Mouse (Mus musculus): ENCODE measurements around the gene Maml3. TPM values are rescaled to one million over a fixed set of nuclear protein-coding genes. Genes with fewer than 3 reads are reported as not detected.

The Maml3 gene
- polyA plus RNA-seq, 1 experiment from 2014 or later = 2.6 TPM

DNA sequence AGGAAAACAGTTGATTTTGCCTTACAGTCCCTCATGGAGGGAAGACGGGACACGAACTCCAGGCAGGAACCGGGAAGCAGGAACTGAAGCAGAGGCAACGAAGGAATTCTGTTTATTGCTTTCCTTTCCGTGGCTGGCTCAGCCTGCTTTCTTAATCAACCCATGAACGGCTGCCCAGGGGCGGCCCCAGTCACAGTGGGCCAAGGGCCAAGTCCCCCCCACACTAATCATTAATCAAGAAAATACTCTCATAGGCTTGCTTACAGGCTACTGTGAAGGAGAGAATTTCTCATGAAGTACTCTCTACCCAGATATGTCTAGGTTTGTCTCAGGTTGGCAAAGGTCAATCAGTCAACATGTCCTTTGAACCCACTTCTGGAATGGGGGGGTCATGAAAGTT, 14.3 kb upstream of the Maml3 start:
- H3K27me3 ChIP-seq (ENCODE audit: control insufficient read depth, insufficient read depth, low read length) = no peaks in the 10 kb centered on the region
- H3K4me3 ChIP-seq (ENCODE audit: low read depth, low read length) = no peak overlapping the region
- 88% methylated on average over 7 of the region's 7 CpGs for WGBS (ENCODE audit: insufficient replicate concordance)
- no peak overlapping the region for H3K4me2 ChIP-seq
- no peaks in the 10 kb centered on the region for H3K9me3 ChIP-seq (replicated peaks; ENCODE audit: control insufficient read depth, low read length)
- H3K27ac ChIP-seq (ENCODE audit: low read depth, low read length) = no peak overlapping the region
- H3K9ac ChIP-seq (ENCODE audit: low read depth, low read length) = no peak overlapping the region
- no peaks in the 10 kb centered on the region for H3K4me1 ChIP-seq (ENCODE audit: control insufficient read depth, insufficient read depth, low read length)
- no peaks in the 10 kb centered on the region for H3K36me3 ChIP-seq (ENCODE audit: control insufficient read depth, insufficient read depth, low read length)
- no peak for ATAC-seq (replicated peaks; ENCODE audit: insufficient number of reproducible peaks, low FRiP score, low TSS enrichment)

- ATAC-seq (replicated peaks; ENCODE audit: insufficient number of reproducible peaks, low FRiP score, low TSS enrichment) = no peak
- Histone ChIP-seq H3K4me3 (ENCODE audit: low read depth, low read length) (no peak overlapping the region), H3K27me3 (ENCODE audit: control insufficient read depth, insufficient read depth, low read length) (no peaks in the 10 kb centered on the region), H3K4me1 (ENCODE audit: control insufficient read depth, insufficient read depth, low read length) (no peaks in the 10 kb centered on the region), H3K9ac (ENCODE audit: low read depth, low read length) (no peak overlapping the region), H3K4me2 (no peak overlapping the region), H3K36me3 (ENCODE audit: control insufficient read depth, insufficient read depth, low read length) (no peaks in the 10 kb centered on the region), H3K27ac (ENCODE audit: low read depth, low read length) (no peak overlapping the region), H3K9me3 (replicated peaks; ENCODE audit: control insufficient read depth, low read length) (no peaks in the 10 kb centered on the region)
- WGBS (ENCODE audit: insufficient replicate concordance) = 76% methylated on average over 9 of the region's 9 CpGs
These were observed 10.5 kb upstream of the Maml3 start for GRCm38 (mm10) chr3:52115421-52115820.

DNA sequence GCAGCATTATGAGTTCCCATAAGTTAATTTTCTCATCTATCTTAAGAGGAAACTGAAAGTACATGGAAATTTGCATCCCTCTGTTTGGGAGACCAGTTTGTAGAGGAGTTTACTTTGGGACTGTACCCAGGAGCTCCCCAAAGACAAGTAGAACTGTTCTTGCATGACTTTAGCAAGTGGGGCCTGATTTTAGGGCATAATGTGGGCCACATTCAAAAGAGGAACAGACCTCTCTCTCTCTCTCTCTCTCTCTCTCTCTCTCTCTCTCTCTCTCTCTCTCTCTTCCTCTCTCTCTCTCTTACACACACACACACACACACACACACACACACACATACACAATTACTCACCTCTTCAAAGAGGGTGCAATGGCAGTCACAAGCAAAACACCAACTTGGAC, 3.2 kb upstream of the Maml3 start:
- Histone ChIP-seq H3K27ac (ENCODE audit: low read depth, low read length) (no peak overlapping the region), H3K27me3 (ENCODE audit: control insufficient read depth, insufficient read depth, low read length) (no peaks in the 10 kb centered on the region), H3K9ac (ENCODE audit: low read depth, low read length) (no peak overlapping the region), H3K4me3 (ENCODE audit: low read depth, low read length) (no peak overlapping the region), H3K36me3 (ENCODE audit: control insufficient read depth, insufficient read depth, low read length) (no peaks in the 10 kb centered on the region), H3K4me1 (ENCODE audit: control insufficient read depth, insufficient read depth, low read length) (no peaks in the 10 kb centered on the region), H3K9me3 (replicated peaks; ENCODE audit: control insufficient read depth, low read length) (no peaks in the 10 kb centered on the region), H3K4me2 (no peak overlapping the region)
- no peak for ATAC-seq (replicated peaks; ENCODE audit: insufficient number of reproducible peaks, low FRiP score, low TSS enrichment)

DNA sequence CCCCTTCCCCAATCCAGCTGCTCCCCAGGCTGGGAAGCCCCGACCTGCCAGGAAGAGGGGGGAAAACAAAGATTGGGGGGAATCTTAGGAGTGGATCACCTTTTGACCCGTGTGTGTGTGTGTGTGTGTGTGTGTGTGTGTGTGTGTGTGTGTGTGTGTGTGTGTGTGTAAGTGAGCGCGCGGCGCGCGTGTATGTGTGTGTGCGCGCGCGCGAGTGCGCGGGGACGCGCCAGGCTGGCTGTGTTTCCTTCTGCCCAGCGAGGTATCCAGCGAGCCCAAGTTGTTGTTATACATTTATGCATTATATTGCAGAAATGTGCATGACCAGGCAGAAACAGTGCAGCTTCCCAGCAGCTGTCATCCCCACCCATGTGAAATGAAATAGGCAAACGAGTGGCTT, 280 bp upstream of the Maml3 start:
- peak overlapping the region; percentile 73 for H3K4me3 ChIP-seq (ENCODE audit: low read depth, low read length)
- no peak for ATAC-seq (replicated peaks; ENCODE audit: insufficient number of reproducible peaks, low FRiP score, low TSS enrichment)
- peak overlapping the region; percentile 96 for H3K4me2 ChIP-seq
- no peaks in the 10 kb centered on the region for H3K9me3 ChIP-seq (replicated peaks; ENCODE audit: control insufficient read depth, low read length)
- H3K27me3 ChIP-seq (ENCODE audit: control insufficient read depth, insufficient read depth, low read length) = no peaks in the 10 kb centered on the region
- H3K27ac ChIP-seq (ENCODE audit: low read depth, low read length) = peak overlapping the region; percentile 99
- no peaks in the 10 kb centered on the region for H3K4me1 ChIP-seq (ENCODE audit: control insufficient read depth, insufficient read depth, low read length)
- WGBS (ENCODE audit: insufficient replicate concordance) = 1% methylated on average over 20 of the region's 20 CpGs
- peak overlapping the region; percentile 91 for H3K9ac ChIP-seq (ENCODE audit: low read depth, low read length)
- H3K36me3 ChIP-seq (ENCODE audit: control insufficient read depth, insufficient read depth, low read length) = no peaks in the 10 kb centered on the region

DNA sequence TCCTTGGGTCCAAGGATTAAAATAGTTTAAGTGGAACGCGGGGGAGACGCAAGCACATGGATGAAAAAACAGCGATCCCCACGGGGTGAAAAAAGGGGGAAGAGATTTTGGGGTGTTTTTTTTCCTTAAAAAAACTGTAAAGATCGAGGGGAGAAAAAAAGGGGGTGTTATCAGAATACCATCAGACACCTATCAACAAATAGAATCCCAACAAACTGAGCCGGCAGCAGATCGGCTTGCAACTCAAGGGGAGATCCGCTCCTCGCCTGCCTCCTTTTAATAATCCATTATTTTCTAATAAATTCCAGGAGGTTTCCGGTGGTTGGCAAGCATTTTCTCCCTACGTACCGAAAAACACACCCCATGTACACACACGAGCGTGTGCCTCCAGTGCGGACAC, 668 bp downstream of the Maml3 start:
- Histone ChIP-seq H3K9ac (ENCODE audit: low read depth, low read length) (peak overlapping the region; percentile 91), H3K4me3 (ENCODE audit: low read depth, low read length) (peak overlapping the region; percentile 73), H3K27me3 (ENCODE audit: control insufficient read depth, insufficient read depth, low read length) (no peaks in the 10 kb centered on the region), H3K9me3 (replicated peaks; ENCODE audit: control insufficient read depth, low read length) (no peaks in the 10 kb centered on the region), H3K27ac (ENCODE audit: low read depth, low read length) (peak overlapping the region; percentile 99), H3K4me2 (peak overlapping the region; percentile 96), H3K36me3 (ENCODE audit: control insufficient read depth, insufficient read depth, low read length) (no peaks in the 10 kb centered on the region), H3K4me1 (ENCODE audit: control insufficient read depth, insufficient read depth, low read length) (no peaks in the 10 kb centered on the region)
- ATAC-seq (replicated peaks; ENCODE audit: insufficient number of reproducible peaks, low FRiP score, low TSS enrichment) = no peak
- WGBS (ENCODE audit: insufficient replicate concordance) = under 1% methylated on average over 16 of the region's 16 CpGs

DNA sequence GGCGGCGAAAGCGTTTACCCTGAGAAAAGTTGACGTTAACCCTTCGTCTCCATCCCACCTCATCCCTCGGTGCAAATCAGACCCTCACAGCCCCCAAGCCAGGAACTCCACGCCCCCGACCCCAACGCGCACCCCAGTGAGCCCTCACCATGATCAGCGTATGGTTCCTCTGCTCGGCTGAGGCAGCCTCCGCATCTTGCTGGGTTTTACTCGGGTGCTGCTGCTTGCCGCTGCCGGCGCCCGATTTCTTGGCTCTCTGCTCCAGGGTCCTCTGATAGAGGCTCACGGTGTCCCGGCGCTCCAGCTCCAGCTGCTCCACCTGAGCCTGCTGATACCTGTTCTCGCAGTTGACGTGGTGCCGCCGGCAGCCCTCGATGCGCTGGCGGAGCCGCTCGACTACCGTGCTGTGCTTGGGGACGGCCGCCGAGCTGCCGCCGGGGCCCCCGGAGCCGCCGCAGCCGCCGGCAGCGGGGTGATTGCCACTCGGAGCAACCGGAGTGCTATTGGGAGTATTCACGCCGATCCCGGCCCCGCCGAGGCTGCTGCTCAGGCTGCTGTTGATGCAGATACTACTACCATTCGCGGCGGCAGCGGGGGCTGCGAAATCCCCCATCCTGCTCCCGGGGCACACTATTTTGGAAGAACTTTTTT, 1.2 kb downstream of the Maml3 start:
- ATAC-seq (replicated peaks; ENCODE audit: insufficient number of reproducible peaks, low FRiP score, low TSS enrichment) = no peak
- H3K36me3 ChIP-seq (ENCODE audit: control insufficient read depth, insufficient read depth, low read length) = no peaks in the 10 kb centered on the region
- H3K9me3 ChIP-seq (replicated peaks; ENCODE audit: control insufficient read depth, low read length) = no peaks in the 10 kb centered on the region
- peak overlapping the region; percentile 91 for H3K9ac ChIP-seq (ENCODE audit: low read depth, low read length)
- under 1% methylated on average over 55 of the region's 55 CpGs for WGBS (ENCODE audit: insufficient replicate concordance)
- no peaks in the 10 kb centered on the region for H3K27me3 ChIP-seq (ENCODE audit: control insufficient read depth, insufficient read depth, low read length)
- H3K4me3 ChIP-seq (ENCODE audit: low read depth, low read length) = peak overlapping the region; percentile 73
- peak overlapping the region; percentile 96 for H3K4me2 ChIP-seq
- peak overlapping the region; percentile 99 for H3K27ac ChIP-seq (ENCODE audit: low read depth, low read length)
- no peaks in the 10 kb centered on the region for H3K4me1 ChIP-seq (ENCODE audit: control insufficient read depth, insufficient read depth, low read length)

DNA sequence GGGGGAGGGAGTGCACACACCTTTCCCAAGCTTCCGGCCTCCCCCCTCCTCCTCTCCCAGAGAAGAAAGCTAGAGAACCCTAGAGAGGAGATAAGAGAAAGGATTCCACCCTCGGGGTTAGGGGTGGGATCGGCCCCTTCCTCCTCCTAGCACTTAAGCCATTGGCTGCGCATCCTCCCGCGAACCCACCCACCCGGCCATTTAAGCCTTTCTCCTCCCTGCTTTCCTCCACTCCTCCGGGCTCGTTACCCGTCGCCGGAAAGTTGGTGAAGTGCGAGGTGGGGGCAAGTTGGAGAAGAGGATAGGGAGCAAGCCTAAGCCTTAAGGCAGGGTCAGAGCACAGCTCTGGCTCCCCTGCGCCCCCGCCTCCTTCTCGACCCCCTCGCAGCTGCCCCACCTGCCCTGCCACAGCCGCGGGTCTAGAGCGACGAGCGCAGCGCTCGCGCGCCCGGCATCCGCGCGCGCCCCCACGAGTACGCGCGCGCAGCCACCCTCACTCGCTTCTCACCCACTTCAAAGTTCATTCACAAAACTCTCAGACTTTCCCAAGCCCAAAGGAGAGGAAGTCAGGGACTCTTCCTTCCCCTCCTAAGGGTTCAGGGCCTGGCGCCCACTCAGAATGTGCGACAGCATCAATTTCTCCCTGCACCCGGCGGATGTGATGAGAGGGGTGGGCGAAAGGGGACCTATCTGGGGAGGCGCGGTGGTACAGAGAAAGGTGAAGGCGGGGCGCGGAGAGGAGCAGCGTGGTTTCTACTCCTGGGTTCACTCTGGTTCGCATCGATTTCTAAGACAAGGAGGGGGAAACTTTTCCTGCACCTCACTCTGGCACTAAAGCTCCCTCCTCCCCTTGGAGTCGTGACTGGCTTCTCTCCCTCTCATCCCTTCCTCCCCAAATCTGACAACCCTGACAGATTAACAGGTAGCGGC, 2.0 kb downstream of the Maml3 start:
- under 1% methylated on average over 52 of the region's 52 CpGs for WGBS (ENCODE audit: insufficient replicate concordance)
- H3K27ac ChIP-seq (ENCODE audit: low read depth, low read length) = peak overlapping the region; percentile 99
- peak overlapping the region; percentile 73 for H3K4me3 ChIP-seq (ENCODE audit: low read depth, low read length)
- H3K4me2 ChIP-seq = peak overlapping the region; percentile 96
- H3K4me1 ChIP-seq (ENCODE audit: control insufficient read depth, insufficient read depth, low read length) = no peaks in the 10 kb centered on the region
- no peaks in the 10 kb centered on the region for H3K9me3 ChIP-seq (replicated peaks; ENCODE audit: control insufficient read depth, low read length)
- H3K36me3 ChIP-seq (ENCODE audit: control insufficient read depth, insufficient read depth, low read length) = no peaks in the 10 kb centered on the region
- H3K27me3 ChIP-seq (ENCODE audit: control insufficient read depth, insufficient read depth, low read length) = no peaks in the 10 kb centered on the region
- H3K9ac ChIP-seq (ENCODE audit: low read depth, low read length) = peak overlapping the region; percentile 91
- peak; percentile 83 for ATAC-seq (replicated peaks; ENCODE audit: insufficient number of reproducible peaks, low FRiP score, low TSS enrichment)

DNA sequence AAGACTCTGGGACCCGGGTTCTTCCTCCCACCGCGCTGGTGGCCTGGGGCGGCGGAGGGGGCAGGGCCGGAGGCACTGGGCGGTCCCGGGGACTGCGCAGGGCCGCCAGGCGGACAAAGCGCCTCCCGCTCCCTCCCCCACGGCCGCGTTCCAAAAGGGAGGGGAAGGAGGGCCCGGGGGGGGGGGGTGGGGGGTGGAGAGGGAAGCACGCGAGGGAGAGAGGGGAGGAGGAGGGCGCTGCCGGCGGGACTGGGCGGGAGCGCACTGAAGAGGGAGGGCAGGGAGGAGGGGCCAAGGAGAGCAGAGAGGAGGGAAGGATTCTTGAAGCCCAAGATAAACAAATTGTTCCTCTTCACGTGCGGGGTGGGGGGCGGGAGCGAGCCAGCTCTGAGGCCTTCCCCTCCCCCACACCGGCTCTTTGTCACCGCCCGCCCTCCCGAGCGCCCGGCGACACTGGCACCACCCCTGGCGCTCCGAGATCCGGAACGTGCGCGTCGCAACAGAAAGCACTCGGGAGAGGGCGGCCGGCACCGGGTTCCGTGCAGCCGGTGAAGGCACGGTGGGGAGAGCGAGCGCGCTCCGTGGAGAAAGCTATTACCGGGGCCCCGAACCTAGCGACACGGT, 2.8 kb downstream of the Maml3 start:
- peak overlapping the region; percentile 91 for H3K9ac ChIP-seq (ENCODE audit: low read depth, low read length)
- H3K4me1 ChIP-seq (ENCODE audit: control insufficient read depth, insufficient read depth, low read length) = no peaks in the 10 kb centered on the region

More for the DNA sequence above, 2.8 kb downstream of the Maml3 start:
- H3K36me3 ChIP-seq (ENCODE audit: control insufficient read depth, insufficient read depth, low read length) = no peaks in the 10 kb centered on the region
- ATAC-seq (replicated peaks; ENCODE audit: insufficient number of reproducible peaks, low FRiP score, low TSS enrichment) = peak; percentile 85
- peak overlapping the region; percentile 99 for H3K27ac ChIP-seq (ENCODE audit: low read depth, low read length)
- H3K4me2 ChIP-seq = peak overlapping the region; percentile 96
- H3K27me3 ChIP-seq (ENCODE audit: control insufficient read depth, insufficient read depth, low read length) = no peaks in the 10 kb centered on the region
- peak overlapping the region; percentile 73 for H3K4me3 ChIP-seq (ENCODE audit: low read depth, low read length)
- no peaks in the 10 kb centered on the region for H3K9me3 ChIP-seq (replicated peaks; ENCODE audit: control insufficient read depth, low read length)
- under 1% methylated on average over 37 of the region's 57 CpGs for WGBS (ENCODE audit: insufficient replicate concordance)
